Mouse (Mus musculus) heart, postnatal 0 days (tissue): Measurements from ENCODE around the gene Cyp27b1. TPM values are rescaled to one million over a fixed set of nuclear protein-coding genes. Genes with fewer than 3 reads are reported as not detected.
"Not testable (repeated sequence)": the region's sequence is repeated elsewhere in the genome, so short reads cannot be mapped to it uniquely, and the experiment has no call there.

Source experiments
- ATAC-seq: fragments of 200-750 bp; cut with Nextera tagmentation; 2 replicates; pipeline ENCODE4 v1.8.0; 2017; ENCODE audit warnings: low read depth, moderate number of reproducible peaks, moderate library complexity; ENCODE audit not compliant: insufficient read depth
- DNase-seq: peaks from one replicate; pipeline ENCODE4 v3.0.0-alpha.2; 2016; ENCODE audit warnings: low spot score
- H3K27ac ChIP-seq: fragments of 300-500 bp; sonication (generic); 2 replicates; pipeline ENCODE4 v1.5.1; 2014; ENCODE audit warnings: low read depth, mild to moderate bottlenecking
- H3K27me3 ChIP-seq: fragments of 300-500 bp; sonication (generic); 2 replicates; pipeline ENCODE4 v1.6.1; 2014; ENCODE audit warnings: low read length, mixed read lengths; ENCODE audit not compliant: control insufficient read depth, insufficient read depth
- H3K36me3 ChIP-seq: fragments of 300-500 bp; sonication (generic); replicated peaks from 2 replicates; pipeline ENCODE4 v1.6.1; 2014; ENCODE audit warnings: low read length, mixed read lengths; ENCODE audit not compliant: control insufficient read depth, insufficient read depth
- H3K4me1 ChIP-seq: fragments of 300-500 bp; sonication (generic); 2 replicates; pipeline ENCODE4 v1.6.1; 2014; ENCODE audit warnings: antibody characterized with exemption; ENCODE audit not compliant: control insufficient read depth, insufficient read depth
- H3K4me2 ChIP-seq: fragments of 300-500 bp; sonication (generic); 2 replicates; pipeline ENCODE4 v1.6.1; 2014; ENCODE audit warnings: low read depth, mild to moderate bottlenecking, low read length, moderate library complexity
- H3K4me3 ChIP-seq: fragments of 300-500 bp; sonication (generic); 2 replicates; pipeline ENCODE4 v1.5.1; 2014; ENCODE audit warnings: low read depth, low read length
- H3K9ac ChIP-seq: fragments of 300-500 bp; sonication (generic); replicated peaks from 2 replicates; pipeline ENCODE4 v1.6.1; 2014; ENCODE audit warnings: low read depth, low read length, mixed read lengths
- H3K9me3 ChIP-seq: fragments of 300-500 bp; sonication (generic); replicated peaks from 2 replicates; pipeline ENCODE4 v1.6.1; 2016; ENCODE audit warnings: low read length; ENCODE audit not compliant: control insufficient read depth
- CTCF ChIP-seq: IDR thresholded peaks from 2 replicates; pipeline ENCODE4 v1.5.1; 2016; ENCODE audit warnings: antibody characterized with exemption, control low read depth, low read depth
- EP300 ChIP-seq: IDR thresholded peaks from 2 replicates; pipeline ENCODE4 v1.6.1; 2016; ENCODE audit warnings: antibody characterized with exemption, low read depth
- WGBS: fragments of 180-500 bp; shearing (Covaris S2); extraction: QIAGEN DNeasy Blood & Tissue Kit; methylation state at CpG from one replicate; pipeline ENCODE4 v1.1.7; 2014; 5-methylcytosine and 5-hydroxymethylcytosine counted together
- polyA plus RNA-seq: library from polyadenylated mRNA; unstranded; fragments of >200 nt; fragmentation: Nextera tagmentation; extraction: Ambion mirVana; gene quantifications from 2 replicates; pipeline ENCODE4 v1.2.1, GENCODE M21; 2015
- total RNA-seq: library from RNA; depleted of rRNA; stranded (reverse); fragments of >200 nt; gene quantifications from 2 replicates; pipeline ENCODE4 v1.2.3, GENCODE M21; 2014; ENCODE audit warnings: low replicate concordance

The Cyp27b1 gene
- total and polyA plus RNA-seq, 2 experiments from 2014 or later = 0.08 TPM; not detected in 1

GRCm38 (mm10) chr10:127068360-127069038 is 20.4 kb downstream of the Cyp27b1 start:
- Histone ChIP-seq H3K4me3 (no peak overlapping the region), H3K36me3 (peaks cover 39% of the 10 kb centered on the region), H3K4me1 (peaks cover 22% of the 10 kb centered on the region), H3K9me3 (no peaks in the 10 kb centered on the region), H3K9ac (no peak overlapping the region), H3K27ac (no peak overlapping the region), H3K4me2 (peak overlapping the region; percentile 80; the same call in 1 of the 2 replicates), H3K27me3 (no peaks in the 10 kb centered on the region)
- no peak for TF ChIP-seq CTCF
- no peak for TF ChIP-seq EP300
- DNase-seq (no peak), ATAC-seq (no peak)
- WGBS = 76% methylated on average over 9 of the region's 9 CpGs

- H3K36me3 ChIP-seq = peaks cover 39% of the 10 kb centered on the region
- peaks cover 19% of the 10 kb centered on the region for H3K4me1 ChIP-seq
- peak overlapping the region; percentile 89 for H3K27ac ChIP-seq
- H3K4me2 ChIP-seq = peak overlapping the region; percentile 80
- H3K9me3 ChIP-seq = no peaks in the 10 kb centered on the region
- H3K9ac ChIP-seq = peak overlapping the region; percentile 81
- DNase-seq = no peak
- peak; percentile 22; the same call in 1 of the 2 replicates for ATAC-seq
- H3K4me3 ChIP-seq = peak overlapping the region; percentile 89
- H3K27me3 ChIP-seq = no peaks in the 10 kb centered on the region
- TF ChIP-seq CTCF = no peak
- TF ChIP-seq EP300 = no peak
- 8% methylated on average over 30 of the region's 30 CpGs for WGBS
Observed at GRCm38 (mm10) chr10:127069281-127070189, 21.5 kb downstream of the Cyp27b1 start.

DNA sequence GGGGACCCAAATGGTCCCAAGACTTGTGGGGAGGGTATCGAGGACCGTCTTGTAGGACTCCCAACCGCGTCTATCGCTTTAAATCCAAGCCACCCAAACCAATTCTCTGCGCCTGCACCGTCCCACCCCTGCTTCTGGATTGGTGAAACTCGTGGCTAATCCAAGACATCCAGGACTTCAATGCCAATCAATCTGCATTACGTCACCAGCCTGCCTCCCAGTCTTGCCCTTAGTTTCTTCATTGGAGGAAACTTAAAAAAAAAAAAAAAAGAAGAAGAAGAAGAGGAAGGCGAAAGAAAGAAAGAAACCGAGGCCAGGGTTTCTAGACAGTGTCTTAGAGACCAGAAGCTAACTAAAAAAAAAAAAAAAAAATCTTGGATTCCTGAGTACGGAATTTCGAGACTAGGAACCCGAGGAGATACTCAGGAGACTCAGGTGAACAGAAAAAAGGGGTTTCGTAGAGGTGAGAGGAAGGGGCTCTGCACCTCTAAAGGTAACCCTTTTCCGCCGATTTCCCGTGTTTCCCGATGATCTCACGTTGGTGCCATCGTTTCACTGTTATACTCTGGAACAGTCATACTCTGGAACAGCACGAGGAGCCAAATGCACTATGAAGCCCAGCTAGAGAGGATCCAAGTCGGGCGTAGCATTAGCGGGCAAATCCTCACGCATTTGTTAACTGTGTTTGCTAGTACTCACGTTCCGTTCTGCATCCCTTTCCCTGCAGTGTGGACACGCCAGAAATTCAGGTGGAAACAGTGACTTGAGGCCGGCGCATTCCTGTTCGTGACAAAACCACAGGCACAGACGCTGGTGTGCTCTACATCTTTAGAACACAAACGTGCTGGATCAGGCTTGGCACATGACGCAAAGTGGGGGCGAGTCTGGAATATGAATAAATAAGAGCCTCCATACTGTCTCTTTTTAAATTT is 22.4 kb downstream of the Cyp27b1 start, which contains the start of gene Tspan31:
Gene Tspan31, minus strand, starts transcription at position 75 of the 932 bp plus-strand sequence.
- peak within 1 kb of the TSS; percentile 81 for H3K9ac ChIP-seq
- TF ChIP-seq EP300 (no peak), CTCF (no peak)
- peaks cover 31% of the 10 kb centered on the region for H3K36me3 ChIP-seq
- no peaks in the 10 kb centered on the region for H3K9me3 ChIP-seq
- peak within 1 kb of the TSS; percentile 89 for H3K27ac ChIP-seq
- peaks cover 15% of the 10 kb centered on the region for H3K4me1 ChIP-seq
- H3K4me2 ChIP-seq = peak within 1 kb of the TSS; percentile 80
- DNase-seq (peak; percentile 98), ATAC-seq (peak; percentile 91)
- WGBS = 1% methylated on average over 36 of the region's 36 CpGs
- peaks cover 6% of the 10 kb centered on the region for H3K27me3 ChIP-seq
- H3K4me3 ChIP-seq = peak within 1 kb of the TSS; percentile 89

DNA sequence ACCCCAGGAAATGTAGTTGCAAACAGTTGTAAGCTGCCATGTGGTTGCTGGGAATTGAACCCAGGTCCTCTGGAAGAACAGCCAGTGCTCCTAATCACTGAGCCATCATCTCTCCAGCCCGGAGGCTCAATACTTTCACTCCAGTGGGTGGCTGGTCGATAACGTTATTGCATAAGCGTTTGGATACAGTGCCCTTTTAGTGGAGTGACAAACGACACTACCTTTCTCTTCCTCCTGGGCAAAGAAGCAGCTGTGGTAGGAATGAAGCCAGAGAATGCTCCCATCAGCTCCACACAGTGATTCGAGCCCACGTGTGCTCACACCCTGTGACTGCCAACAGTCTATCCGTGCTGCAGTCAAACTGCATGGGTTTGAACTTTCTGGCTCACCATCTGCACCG is 23.2 kb downstream of the Cyp27b1 start:
- Histone ChIP-seq H3K36me3 (peaks cover 23% of the 10 kb centered on the region), H3K27ac (no peak overlapping the region), H3K4me2 (peak overlapping the region; percentile 80), H3K4me1 (peaks cover 15% of the 10 kb centered on the region), H3K9me3 (no peaks in the 10 kb centered on the region), H3K9ac (no peak overlapping the region; the same call in 1 of the 2 replicates), H3K27me3 (peaks cover 13% of the 10 kb centered on the region), H3K4me3 (peak overlapping the region; percentile 89; the same call in 1 of the 2 replicates)
- ATAC-seq (no peak), DNase-seq (no peak)
- 68% methylated on average over 9 of the region's 9 CpGs for WGBS
- TF ChIP-seq EP300 = no peak
- no peak for TF ChIP-seq CTCF

DNA sequence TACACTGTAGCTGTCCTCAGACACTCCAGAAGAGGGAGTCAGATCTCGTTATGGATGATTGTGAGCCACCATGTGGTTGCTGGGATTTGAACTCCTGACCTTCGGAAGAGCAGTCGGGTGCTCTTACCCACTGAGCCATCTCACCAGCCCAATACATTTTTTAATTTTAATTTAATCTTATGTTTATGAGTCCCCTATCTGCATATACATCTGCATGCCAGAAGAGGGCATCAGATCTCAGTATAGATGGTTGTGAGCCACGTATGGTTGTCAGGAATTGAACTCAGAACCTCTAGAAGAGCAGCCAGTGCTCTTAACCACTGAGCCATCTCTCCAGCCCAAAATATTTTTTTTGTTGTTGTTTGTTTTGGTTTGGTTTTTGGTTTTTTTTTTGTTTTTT is 24.2 kb downstream of the Cyp27b1 start:
- H3K27me3 ChIP-seq = peaks cover 22% of the 10 kb centered on the region
- peaks cover 12% of the 10 kb centered on the region for H3K36me3 ChIP-seq
- H3K4me3 ChIP-seq, H3K4me2 ChIP-seq, H3K27ac ChIP-seq, H3K9ac ChIP-seq, H3K9me3 ChIP-seq, DNase-seq, ATAC-seq: not testable (repeated sequence)
- peaks cover 15% of the 10 kb centered on the region for H3K4me1 ChIP-seq
- WGBS = 77% methylated on average over 4 of the region's 4 CpGs

DNA sequence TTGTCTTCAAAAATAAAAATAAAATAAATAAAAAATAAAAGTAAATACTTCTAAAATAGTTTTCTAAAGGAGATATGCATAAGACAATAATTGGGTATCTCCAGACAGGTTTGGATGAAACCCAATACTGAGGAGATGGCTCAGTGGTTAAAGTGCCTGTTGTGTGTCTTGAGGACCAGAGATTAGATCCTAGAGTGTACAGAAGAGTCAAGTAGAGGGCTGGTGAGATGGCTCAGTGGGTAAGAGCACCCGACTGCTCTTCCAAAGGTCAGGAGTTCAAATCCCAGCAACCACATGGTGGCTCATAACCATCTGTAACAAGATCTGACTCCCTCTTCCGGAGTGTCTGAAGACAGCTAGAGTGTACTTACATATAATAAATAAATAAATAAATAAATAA is 24.9 kb downstream of the Cyp27b1 start:
- not testable (repeated sequence) for H3K9me3 ChIP-seq, H3K27ac ChIP-seq, H3K36me3 ChIP-seq, DNase-seq, H3K4me2 ChIP-seq, H3K4me3 ChIP-seq, H3K9ac ChIP-seq, ATAC-seq
- Histone ChIP-seq H3K27me3 (peaks cover 29% of the 10 kb centered on the region), H3K4me1 (peaks cover 15% of the 10 kb centered on the region)
- WGBS = 77% methylated on average over 2 of the region's 2 CpGs
